Mouse (Mus musculus) hindbrain, embryonic 16.5 days (tissue): ENCODE measurements around the gene Zrsr2. TPM values are rescaled to one million over a fixed set of nuclear protein-coding genes. Genes with fewer than 3 reads are reported as not detected.

Experiments
- ATAC-seq: fragments of 200-750 bp; cut with Nextera tagmentation; 2 replicates; pipeline ENCODE4 v1.8.0; 2017; ENCODE audit warnings: moderate TSS enrichment, moderate library complexity
- H3K27ac ChIP-seq: fragments of 300-500 bp; sonication (generic); 2 replicates; pipeline ENCODE4 v1.5.1; 2014; ENCODE audit warnings: low read depth, mild to moderate bottlenecking, control low read depth, low read length, moderate library complexity
- H3K27me3 ChIP-seq: fragments of 300-500 bp; sonication (generic); replicated peaks from 2 replicates; pipeline ENCODE4 v1.6.1; 2014; ENCODE audit warnings: low read length; ENCODE audit not compliant: control insufficient read depth, insufficient read depth
- H3K36me3 ChIP-seq: fragments of 300-500 bp; sonication (generic); 2 replicates; pipeline ENCODE4 v1.6.1; 2014; ENCODE audit warnings: mild to moderate bottlenecking, low read length, moderate library complexity, mixed read lengths; ENCODE audit not compliant: control insufficient read depth, insufficient read depth
- H3K4me1 ChIP-seq: fragments of 300-500 bp; sonication (generic); 2 replicates; pipeline ENCODE4 v1.6.1; 2014; ENCODE audit warnings: low read depth, low read length; ENCODE audit not compliant: control insufficient read depth, insufficient read depth
- H3K4me2 ChIP-seq: fragments of 300-500 bp; sonication (generic); 2 replicates; pipeline ENCODE4 v1.6.1; 2014; ENCODE audit warnings: mild to moderate bottlenecking, low read length, control low read depth, moderate library complexity
- H3K4me3 ChIP-seq: fragments of 300-500 bp; sonication (generic); 2 replicates; pipeline ENCODE4 v1.5.1; 2014; ENCODE audit warnings: mild to moderate bottlenecking, low read length, control low read depth, moderate library complexity
- H3K9ac ChIP-seq: fragments of 300-500 bp; sonication (generic); 2 replicates; pipeline ENCODE4 v1.6.1; 2014; ENCODE audit warnings: low read depth, mild to moderate bottlenecking, control low read depth, low read length, moderate library complexity
- H3K9me3 ChIP-seq: fragments of 300-500 bp; sonication (generic); 2 replicates; pipeline ENCODE4 v1.6.1; 2014; ENCODE audit warnings: mild to moderate bottlenecking, low read length, moderate library complexity; ENCODE audit not compliant: control insufficient read depth
- WGBS: fragments of 180-500 bp; shearing (Covaris S2); extraction: QIAGEN DNeasy Blood & Tissue Kit; methylation state at CpG from one replicate; pipeline ENCODE4 v1.1.7; 2014; 5-methylcytosine and 5-hydroxymethylcytosine counted together
- polyA plus RNA-seq: library from polyadenylated mRNA; unstranded; fragments of >200 nt; fragmentation: Nextera tagmentation; extraction: Ambion mirVana; gene quantifications from 2 replicates; pipeline ENCODE4 v1.2.1, GENCODE M21; 2015

Zrsr2 gene
- 55.6 and 60.1 TPM in 2 replicates for polyA plus RNA-seq

DNA sequence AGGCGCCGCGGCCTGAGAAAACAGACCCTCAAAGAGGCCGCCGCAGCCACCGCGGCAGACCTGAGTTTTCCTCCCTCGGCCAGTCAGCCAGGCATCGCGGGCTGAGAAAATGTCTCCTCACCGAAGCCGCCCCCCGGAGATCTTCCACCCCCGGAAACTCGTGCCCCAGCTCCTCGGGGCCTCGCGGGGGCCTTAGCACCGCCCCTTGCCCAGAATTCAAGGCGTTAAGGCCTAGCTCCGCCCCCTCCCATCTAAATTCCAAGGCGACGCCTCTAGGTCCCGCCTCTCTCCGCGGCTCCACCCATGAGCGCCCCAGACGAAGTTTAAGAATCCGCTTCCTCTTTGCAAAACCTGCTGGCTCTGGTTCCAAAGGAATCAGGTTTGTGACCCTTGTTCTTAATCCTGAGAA is at the start of gene Zrsr2:
Gene Zrsr2 (minus strand): TSS at position 195 of the 409 bp plus-strand sequence.
- peak within 1 kb of the TSS; percentile 67 for H3K4me3 ChIP-seq
- peak within 1 kb of the TSS; percentile 64 for H3K4me2 ChIP-seq
- H3K9ac ChIP-seq = peak within 1 kb of the TSS; percentile 83
- no peaks in the 10 kb centered on the region for H3K9me3 ChIP-seq
- peak; percentile 96 for ATAC-seq
- 24% methylated on average over 24 of the region's 29 CpGs for WGBS
- H3K27me3 ChIP-seq = no peaks in the 10 kb centered on the region
- no peaks in the 10 kb centered on the region; the same call in 1 of the 2 replicates for H3K36me3 ChIP-seq
- H3K4me1 ChIP-seq = no peaks in the 10 kb centered on the region
- H3K27ac ChIP-seq = peak within 1 kb of the TSS; percentile 92

DNA sequence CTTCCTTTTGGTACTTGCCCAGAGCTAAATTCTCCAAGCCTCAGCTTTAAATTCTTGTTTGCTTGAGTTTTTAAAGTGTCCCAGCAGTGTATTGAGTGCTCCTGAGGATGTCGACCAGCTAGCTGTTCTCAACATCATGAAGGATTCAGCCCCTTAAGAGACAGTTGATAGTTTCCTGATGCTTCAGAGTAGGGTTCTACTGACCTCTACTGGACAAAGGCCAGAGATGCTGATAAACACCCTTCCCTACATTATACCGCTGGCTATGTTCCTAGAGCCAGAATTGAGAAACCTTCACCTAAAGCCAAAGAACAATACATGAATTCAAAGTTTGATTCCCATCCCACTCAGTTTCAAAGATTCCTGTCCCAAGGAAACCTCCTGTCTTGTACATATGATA is 46.3 kb upstream of the Zrsr2 start:
- no peak overlapping the region for H3K9ac ChIP-seq
- no peak overlapping the region for H3K4me3 ChIP-seq
- WGBS = 26% methylated on average over 2 of the region's 2 CpGs
- H3K27ac ChIP-seq = no peak overlapping the region
- no peak overlapping the region for H3K4me2 ChIP-seq
- H3K27me3 ChIP-seq = no peaks in the 10 kb centered on the region; the same call in 1 of the 2 replicates
- H3K9me3 ChIP-seq = no peaks in the 10 kb centered on the region
- H3K4me1 ChIP-seq = no peaks in the 10 kb centered on the region
- ATAC-seq = peak; percentile 84
- no peaks in the 10 kb centered on the region for H3K36me3 ChIP-seq

DNA sequence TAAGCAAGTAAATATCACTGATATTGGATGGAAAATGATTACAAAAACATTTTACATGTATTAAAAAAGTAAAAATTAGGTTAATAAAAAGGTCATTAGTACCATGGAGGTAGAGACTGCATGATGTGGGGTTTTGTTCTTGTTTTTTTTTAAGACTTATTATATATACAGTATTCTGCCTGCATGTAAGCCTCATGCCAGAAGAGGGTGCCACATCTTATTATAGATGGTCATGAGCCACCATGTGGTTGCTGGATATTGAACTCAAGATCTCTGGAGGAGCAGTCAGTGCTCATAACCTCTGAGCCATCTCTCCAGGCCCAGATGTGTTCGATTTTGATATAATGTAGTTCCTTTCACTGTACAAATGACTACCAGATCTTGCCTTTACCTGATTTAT is 41.4 kb upstream of the Zrsr2 start:
- Histone ChIP-seq H3K36me3 (no peaks in the 10 kb centered on the region), H3K27me3 (no peaks in the 10 kb centered on the region; the same call in 1 of the 2 replicates), H3K4me1 (no peaks in the 10 kb centered on the region), H3K9me3 (no peaks in the 10 kb centered on the region), H3K9ac (no peak overlapping the region), H3K27ac (no peak overlapping the region), H3K4me2 (no peak overlapping the region), H3K4me3 (no peak overlapping the region)
- no peak for ATAC-seq
- 91% methylated on average over 1 of the region's 1 CpGs for WGBS

DNA sequence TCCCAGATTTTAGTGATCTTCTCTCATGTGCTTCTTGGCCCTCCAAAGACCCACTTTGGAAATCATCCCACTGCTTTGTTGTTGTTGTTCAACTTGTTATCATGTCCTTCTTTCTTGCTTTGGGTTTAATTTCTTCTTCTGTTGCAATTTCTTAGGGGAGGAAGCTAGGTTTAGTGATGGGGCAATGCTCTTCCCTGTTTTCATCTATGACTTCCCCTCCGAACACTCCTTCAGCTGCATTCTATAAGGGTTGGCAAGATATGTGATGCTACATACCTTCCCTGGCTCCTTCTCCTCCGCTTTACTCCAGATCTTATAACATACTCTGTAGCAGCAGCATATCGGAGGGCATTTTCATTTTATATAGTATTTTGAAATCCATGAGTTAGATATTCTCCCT is 38.3 kb upstream of the Zrsr2 start:
- no peak overlapping the region for H3K4me3 ChIP-seq
- no peaks in the 10 kb centered on the region; the same call in 1 of the 2 replicates for H3K27me3 ChIP-seq
- H3K27ac ChIP-seq = no peak overlapping the region
- no peaks in the 10 kb centered on the region for H3K36me3 ChIP-seq
- no peak overlapping the region for H3K9ac ChIP-seq
- ATAC-seq = no peak
- H3K9me3 ChIP-seq = no peaks in the 10 kb centered on the region
- H3K4me1 ChIP-seq = no peaks in the 10 kb centered on the region
- H3K4me2 ChIP-seq = no peak overlapping the region
- WGBS = 94% methylated on average over 3 of the region's 3 CpGs

DNA sequence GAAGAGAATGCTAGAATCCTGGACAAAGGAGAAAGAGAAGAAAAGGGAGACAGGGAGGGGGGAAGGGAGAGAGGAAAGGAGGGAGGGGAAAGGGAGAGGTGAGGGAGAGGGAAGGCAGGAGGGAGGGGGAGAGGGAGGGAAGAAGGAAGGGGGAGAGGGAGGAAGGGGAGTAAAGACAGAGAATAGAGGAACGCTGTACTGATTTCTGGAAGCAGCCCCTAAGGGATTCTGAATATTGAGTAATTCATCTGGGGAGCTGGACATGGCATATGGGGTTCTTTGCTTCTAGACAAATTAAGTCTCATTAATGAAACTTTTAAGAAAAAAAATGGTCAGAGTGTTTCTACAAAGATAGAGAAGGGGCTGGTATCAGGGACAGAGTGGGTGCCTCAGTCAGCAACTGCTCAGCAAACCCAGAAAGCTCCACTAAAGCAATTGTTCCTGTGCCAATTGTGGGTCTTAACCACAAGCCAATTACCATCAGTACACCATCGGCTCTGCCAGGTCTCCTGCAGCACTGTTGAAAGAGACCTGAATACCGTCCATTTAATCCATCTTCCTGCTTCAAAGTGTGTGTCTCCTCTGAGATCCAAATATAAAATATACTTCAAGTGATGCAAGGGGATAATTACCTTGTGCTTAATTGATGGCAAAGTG is 29.4 kb upstream of the Zrsr2 start:
- Histone ChIP-seq H3K4me1 (no peaks in the 10 kb centered on the region), H3K27me3 (no peaks in the 10 kb centered on the region), H3K4me2 (no peak overlapping the region), H3K9ac (no peak overlapping the region), H3K4me3 (no peak overlapping the region), H3K9me3 (no peaks in the 10 kb centered on the region), H3K36me3 (no peaks in the 10 kb centered on the region), H3K27ac (no peak overlapping the region)
- 0 out of 2 replicates have a peak, but pooled peaks have one; percentile 42 for ATAC-seq
- WGBS = 33% methylated on average over 3 of the region's 3 CpGs

DNA sequence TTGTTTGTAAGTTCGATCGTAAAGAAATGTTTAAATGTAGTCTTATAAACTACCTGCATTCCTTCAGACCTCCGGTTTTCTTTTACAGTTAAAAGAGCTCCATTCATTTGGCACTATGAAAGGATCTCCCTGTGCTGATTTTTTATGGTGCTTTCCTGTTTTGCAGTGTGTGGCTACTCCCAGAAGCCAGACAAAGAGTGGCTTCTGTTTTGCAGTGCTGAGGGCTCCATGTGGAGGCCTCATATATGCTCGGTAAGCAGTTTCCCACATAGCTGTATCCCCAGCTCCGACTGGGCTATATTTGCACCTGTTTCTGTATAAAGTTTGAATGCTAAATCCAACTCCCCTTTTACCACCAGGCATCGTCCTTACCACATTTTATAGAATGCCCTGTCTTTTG is 23.7 kb upstream of the Zrsr2 start:
- 74% methylated on average over 6 of the region's 6 CpGs for WGBS
- ATAC-seq = no peak
- no peak overlapping the region for H3K27ac ChIP-seq

DNA sequence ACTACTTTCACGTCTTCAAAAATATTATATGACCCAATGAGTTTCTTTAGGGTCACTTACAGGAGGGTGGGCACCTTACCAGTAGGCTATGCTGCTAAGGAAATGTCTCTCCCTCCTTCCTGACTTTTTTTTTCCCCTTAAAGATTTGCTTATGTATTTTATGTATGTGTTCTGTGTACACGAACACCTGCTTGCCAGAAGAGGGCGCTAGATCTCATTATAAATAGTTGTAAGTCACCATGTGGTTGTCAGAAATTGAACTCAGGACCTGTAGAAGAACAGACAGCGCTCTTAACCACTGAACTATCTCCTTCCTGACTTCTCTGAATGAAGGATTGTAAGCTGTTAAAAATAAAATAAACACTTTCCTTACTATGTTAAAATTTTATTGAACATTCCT is 23.0 kb upstream of the Zrsr2 start:
- no peak overlapping the region for H3K4me2 ChIP-seq
- H3K9ac ChIP-seq = no peak overlapping the region
- no peaks in the 10 kb centered on the region for H3K4me1 ChIP-seq
- 50% methylated on average over 4 of the region's 4 CpGs for WGBS
- no peaks in the 10 kb centered on the region for H3K36me3 ChIP-seq
- H3K4me3 ChIP-seq = no peak overlapping the region
- no peaks in the 10 kb centered on the region for H3K27me3 ChIP-seq
- H3K9me3 ChIP-seq = no peaks in the 10 kb centered on the region
- ATAC-seq = no peak
- no peak overlapping the region for H3K27ac ChIP-seq

More for the DNA sequence above, 23.7 kb upstream of the Zrsr2 start:
- no peaks in the 10 kb centered on the region for H3K9me3 ChIP-seq
- no peaks in the 10 kb centered on the region for H3K36me3 ChIP-seq
- no peak overlapping the region for H3K4me3 ChIP-seq
- no peaks in the 10 kb centered on the region for H3K27me3 ChIP-seq
- H3K4me1 ChIP-seq = no peaks in the 10 kb centered on the region
- H3K9ac ChIP-seq = no peak overlapping the region
- no peak overlapping the region for H3K4me2 ChIP-seq

DNA sequence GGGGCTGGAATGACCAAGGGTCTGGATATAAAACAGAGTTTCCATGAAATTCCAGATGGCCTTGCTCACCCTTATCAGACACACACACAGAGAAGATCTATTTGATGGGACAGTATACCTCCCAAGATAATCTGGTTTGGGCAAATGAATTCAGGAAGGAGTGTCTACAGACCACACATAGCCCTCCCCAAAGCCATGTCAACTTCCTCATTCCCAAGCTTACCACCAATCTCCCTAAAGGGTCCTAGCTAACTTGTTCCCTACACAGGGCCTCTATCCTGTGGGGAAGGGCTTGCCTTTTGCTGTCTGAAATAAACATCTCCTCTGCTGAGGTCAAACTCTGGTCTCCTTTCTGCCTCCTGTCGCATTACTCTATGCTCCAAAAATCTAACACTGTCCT is 22.6 kb upstream of the Zrsr2 start:
- H3K27me3 ChIP-seq = no peaks in the 10 kb centered on the region
- ATAC-seq = no peak
- no peaks in the 10 kb centered on the region for H3K4me1 ChIP-seq

DNA sequence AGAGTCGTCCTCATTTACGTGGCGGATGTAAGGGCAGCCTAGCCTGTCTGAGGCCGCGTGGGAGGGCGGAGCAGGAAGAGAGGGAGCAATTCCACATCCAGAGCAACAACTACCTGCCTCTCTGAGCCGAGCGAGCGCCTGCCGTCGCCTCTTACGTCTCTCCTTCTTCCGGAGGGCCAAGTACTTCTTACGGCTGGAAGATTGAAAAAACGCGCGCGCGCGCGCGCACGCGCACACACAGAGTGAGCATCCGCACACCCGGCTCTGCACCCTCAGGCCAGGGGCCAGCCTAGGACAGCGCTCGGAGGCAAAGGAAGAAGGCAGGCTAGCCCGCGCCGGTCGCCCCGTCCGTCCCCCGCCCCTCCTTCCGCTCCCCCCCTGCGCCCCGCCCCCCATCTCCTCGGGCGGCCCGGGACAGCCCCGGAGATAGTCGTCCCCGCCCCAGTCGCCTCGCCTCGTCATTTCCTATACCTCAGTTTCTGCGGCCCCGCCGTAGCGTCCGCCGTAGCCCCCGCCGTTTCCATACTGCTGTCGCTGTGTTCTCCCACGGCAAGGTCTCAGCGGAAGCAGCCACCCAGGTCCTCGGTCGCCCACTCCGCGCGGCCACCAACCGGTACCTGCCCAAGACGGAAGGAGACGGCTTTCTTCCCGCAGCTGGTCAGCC is 526 bp downstream of the Zrsr2 start:
- Histone ChIP-seq H3K36me3 (no peaks in the 10 kb centered on the region; the same call in 1 of the 2 replicates), H3K9me3 (no peaks in the 10 kb centered on the region), H3K27me3 (no peaks in the 10 kb centered on the region), H3K4me2 (peak overlapping the region; percentile 64), H3K4me1 (no peaks in the 10 kb centered on the region), H3K27ac (peak overlapping the region; percentile 92), H3K9ac (peak overlapping the region; percentile 83), H3K4me3 (peak overlapping the region; percentile 67)
- ATAC-seq = peak; percentile 94
- 27% methylated on average over 44 of the region's 67 CpGs for WGBS

More for the DNA sequence above, 22.6 kb upstream of the Zrsr2 start:
- no peak overlapping the region for H3K27ac ChIP-seq
- H3K4me3 ChIP-seq = no peak overlapping the region
- no peaks in the 10 kb centered on the region for H3K36me3 ChIP-seq
- no peaks in the 10 kb centered on the region for H3K9me3 ChIP-seq
- 95% methylated on average over 1 of the region's 1 CpGs for WGBS
- no peak overlapping the region for H3K4me2 ChIP-seq
- no peak overlapping the region for H3K9ac ChIP-seq
